Mouse (Mus musculus) bone marrow, adult 2 months (tissue): ENCODE data around the gene Plau. TPM values are rescaled to one million over a fixed set of nuclear protein-coding genes. Genes with fewer than 3 reads are reported as not detected.

Source experiments
- H3K27ac ChIP-seq: fragments of 200-500 bp; 2 replicates; pipeline ENCODE4 v1.5.1; 2012; ENCODE audit warnings: low read depth, mild to moderate bottlenecking, control low read depth, inconsistent platforms, low read length; ENCODE audit not compliant: control insufficient read depth, poor library complexity, insufficient read depth
- H3K4me1 ChIP-seq: fragments of 200-500 bp; 2 replicates; pipeline ENCODE4 v1.6.1; 2011; ENCODE audit warnings: low read length; ENCODE audit not compliant: control insufficient read depth, insufficient read depth
- H3K4me3 ChIP-seq: fragments of 200-500 bp; replicated peaks from 2 replicates; pipeline ENCODE3; 2011; ENCODE audit warnings: mild to moderate bottlenecking, low read depth, low read length, control low read depth; ENCODE audit not compliant: control insufficient read depth
- CTCF ChIP-seq: fragments of 200-500 bp; IDR thresholded peaks from 2 replicates; pipeline ENCODE4 v1.5.1; 2011; ENCODE audit warnings: low read length, control low read depth; ENCODE audit not compliant: control insufficient read depth, insufficient read depth
- POLR2A ChIP-seq: fragments of 200-500 bp; IDR thresholded peaks from 2 replicates; pipeline ENCODE4 v1.6.1; 2011; ENCODE audit warnings: low read depth, mild to moderate bottlenecking, control low read depth, low read length, borderline replicate concordance; ENCODE audit not compliant: control insufficient read depth
- WGBS: fragments of 180-500 bp; shearing (Covaris S2); methylation state at CpG from one replicate; pipeline ENCODE4 v1.1.7; 2018; 5-methylcytosine and 5-hydroxymethylcytosine counted together
- polyA plus RNA-seq: library from polyadenylated mRNA; stranded (reverse); fragments of >200 nt; gene quantifications from 2 replicates; pipeline ENCODE4 v1.2.4, GENCODE M21; 2011; ENCODE audit warnings: low replicate concordance; ENCODE audit not compliant: missing spikeins, insufficient read depth, insufficient read length

The Plau gene
- polyA plus RNA-seq, 1 experiment, result 6.9 TPM

DNA sequence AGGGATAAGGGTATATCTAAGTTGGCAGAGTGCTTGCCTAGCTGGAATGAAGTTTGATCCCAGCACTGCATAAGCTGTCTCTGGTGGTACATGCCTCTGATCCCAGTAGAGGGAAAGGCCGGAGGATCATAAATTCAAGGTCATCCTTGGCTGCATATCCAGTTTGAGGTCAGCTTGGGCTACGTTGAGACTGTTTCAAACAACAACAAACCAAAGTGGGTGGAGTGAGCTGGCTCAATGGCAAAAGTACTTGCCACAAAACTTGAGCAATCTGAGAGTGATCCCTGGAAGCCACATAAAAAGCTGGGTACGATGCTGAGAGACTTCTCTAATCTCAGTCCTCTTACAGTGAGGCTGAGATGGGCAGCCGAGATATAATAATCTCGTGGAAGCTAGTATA lies 25.1 kb downstream of the Plau start:
- 38% methylated on average over 5 of the region's 5 CpGs for WGBS
- Histone ChIP-seq H3K4me1 (no peaks in the 10 kb centered on the region; the same call in 1 of the 2 replicates), H3K4me3 (no peak overlapping the region), H3K27ac (peak overlapping the region; percentile 2; the same call in 1 of the 2 replicates)
- TF ChIP-seq CTCF, result no peak

- no peak for TF ChIP-seq CTCF
- no peak for TF ChIP-seq POLR2A
- Histone ChIP-seq H3K4me3 (no peak overlapping the region), H3K4me1 (no peaks in the 10 kb centered on the region; the same call in 1 of the 2 replicates), H3K27ac (no peak overlapping the region)
- 71% methylated on average over 6 of the region's 6 CpGs for WGBS
Observed at GRCm38 (mm10) chr14:20863306-20864065, 27.0 kb downstream of the Plau start.

DNA sequence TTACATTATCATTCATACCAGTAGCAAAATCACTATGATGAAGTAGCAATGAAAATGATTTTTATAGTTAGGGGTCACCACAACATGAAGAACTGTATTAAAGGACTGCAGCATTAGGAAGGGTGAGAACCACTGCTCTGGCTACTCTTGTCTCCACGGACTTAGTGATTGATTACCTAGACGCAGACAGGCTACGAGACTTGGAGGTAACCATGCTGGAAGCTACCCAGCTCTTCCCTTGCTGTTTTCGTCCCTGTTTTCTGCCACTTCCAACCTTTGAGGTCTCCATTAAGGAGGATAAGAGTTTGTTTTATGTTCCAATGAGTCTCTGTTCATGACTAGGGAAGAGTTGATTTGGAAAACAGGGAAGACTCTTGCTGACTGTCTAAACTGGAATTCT lies 27.7 kb downstream of the Plau start:
- Histone ChIP-seq H3K4me3 (no peak overlapping the region), H3K27ac (no peak overlapping the region), H3K4me1 (no peaks in the 10 kb centered on the region; the same call in 1 of the 2 replicates)
- WGBS, result 73% methylated on average over 4 of the region's 4 CpGs
- no peak for TF ChIP-seq CTCF
- no peak for TF ChIP-seq POLR2A

DNA sequence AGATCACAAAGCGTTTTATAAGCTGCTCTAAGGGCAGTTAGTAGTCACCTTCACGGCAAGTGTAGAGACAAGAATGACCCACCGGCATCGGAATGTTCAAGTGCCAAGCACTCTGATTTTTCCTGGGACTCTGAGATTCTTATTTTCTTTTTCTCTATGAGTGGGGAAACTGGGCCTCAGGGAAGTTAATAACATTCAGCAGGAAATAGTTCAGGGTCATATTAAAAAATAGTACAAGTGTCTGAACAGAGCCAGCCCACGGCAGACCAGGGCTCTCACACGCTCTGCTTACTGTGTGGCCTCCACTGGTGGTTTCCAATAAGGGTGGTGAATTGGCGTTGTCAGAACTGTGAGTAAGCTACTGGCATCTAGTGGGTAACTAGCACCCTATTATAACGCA lies 29.1 kb downstream of the Plau start:
- no peaks in the 10 kb centered on the region; the same call in 1 of the 2 replicates for H3K4me1 ChIP-seq
- H3K4me3 ChIP-seq, result no peak overlapping the region
- TF ChIP-seq POLR2A, result no peak
- no peak for TF ChIP-seq CTCF
- H3K27ac ChIP-seq, result no peak overlapping the region
- 81% methylated on average over 8 of the region's 8 CpGs for WGBS

DNA sequence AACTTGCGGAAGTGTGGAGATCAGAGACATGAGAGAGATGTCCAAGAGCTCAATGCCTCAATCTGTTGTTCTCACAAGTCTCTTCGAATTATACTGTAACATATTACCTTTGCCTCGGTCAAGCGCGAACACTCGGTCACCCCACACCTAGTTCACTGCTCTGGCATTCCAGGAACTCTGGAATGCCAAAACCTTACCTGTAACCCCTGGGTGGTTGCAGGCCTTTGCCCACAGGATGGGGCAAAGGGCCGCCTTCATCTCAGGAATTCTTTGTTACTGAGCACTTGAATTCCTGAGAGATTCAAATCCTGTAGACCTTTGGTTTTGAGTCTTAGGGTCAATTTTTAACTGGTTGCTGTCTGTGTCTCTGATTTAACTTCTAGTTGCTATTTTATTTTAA lies 29.9 kb downstream of the Plau start:
- WGBS, result 88% methylated on average over 7 of the region's 7 CpGs
- H3K4me1 ChIP-seq, result no peaks in the 10 kb centered on the region; the same call in 1 of the 2 replicates
- no peak overlapping the region for H3K27ac ChIP-seq

GRCm38 (mm10) chr14:20870110-20870509 lies 33.6 kb downstream of the Plau start:
- 90% methylated on average over 3 of the region's 3 CpGs for WGBS
- H3K27ac ChIP-seq, result no peak overlapping the region
- TF ChIP-seq POLR2A, result no peak
- TF ChIP-seq CTCF, result no peak
- H3K4me3 ChIP-seq, result no peak overlapping the region
- H3K4me1 ChIP-seq, result no peaks in the 10 kb centered on the region

More for the DNA sequence above, 29.9 kb downstream of the Plau start:
- no peak overlapping the region for H3K4me3 ChIP-seq
- no peak for TF ChIP-seq CTCF
- no peak for TF ChIP-seq POLR2A

GRCm38 (mm10) chr14:20871495-20871894 lies 35.0 kb downstream of the Plau start:
- no peak overlapping the region for H3K4me3 ChIP-seq
- WGBS, result 85% methylated on average over 1 of the region's 1 CpGs
- no peaks in the 10 kb centered on the region for H3K4me1 ChIP-seq
- TF ChIP-seq CTCF, result no peak
- H3K27ac ChIP-seq, result no peak overlapping the region

GRCm38 (mm10) chr14:20873307-20873706 lies 36.8 kb downstream of the Plau start:
- H3K4me3 ChIP-seq, result no peak overlapping the region
- WGBS, result 1% methylated on average over 8 of the region's 8 CpGs

GRCm38 (mm10) chr14:20873931-20874330 lies 37.5 kb downstream of the Plau start:
- WGBS, result 17% methylated on average over 6 of the region's 6 CpGs
- TF ChIP-seq POLR2A (no peak), CTCF (no peak)
- Histone ChIP-seq H3K27ac (no peak overlapping the region), H3K4me1 (no peaks in the 10 kb centered on the region), H3K4me3 (no peak overlapping the region)

More at GRCm38 (mm10) chr14:20873307-20873706, 36.8 kb downstream of the Plau start:
- Histone ChIP-seq H3K27ac (no peak overlapping the region), H3K4me1 (no peaks in the 10 kb centered on the region)
- TF ChIP-seq POLR2A (no peak), CTCF (peak; percentile 96)
